Mouse (Mus musculus): ENCODE results near the gene Olfr826. TPM values are rescaled to one million over a fixed set of nuclear protein-coding genes. Genes with fewer than 3 reads are reported as not detected.
"Not testable (repeated sequence)": the region's sequence is repeated elsewhere in the genome, so short reads cannot be mapped to it uniquely, and the experiment has no call there.

Olfr826 gene
- total RNA-seq (2015; ENCODE audit: low replicate concordance) (not detected in 2 replicates), total RNA-seq (2017; ENCODE audit: low replicate concordance) (not detected in 2 replicates)

DNA sequence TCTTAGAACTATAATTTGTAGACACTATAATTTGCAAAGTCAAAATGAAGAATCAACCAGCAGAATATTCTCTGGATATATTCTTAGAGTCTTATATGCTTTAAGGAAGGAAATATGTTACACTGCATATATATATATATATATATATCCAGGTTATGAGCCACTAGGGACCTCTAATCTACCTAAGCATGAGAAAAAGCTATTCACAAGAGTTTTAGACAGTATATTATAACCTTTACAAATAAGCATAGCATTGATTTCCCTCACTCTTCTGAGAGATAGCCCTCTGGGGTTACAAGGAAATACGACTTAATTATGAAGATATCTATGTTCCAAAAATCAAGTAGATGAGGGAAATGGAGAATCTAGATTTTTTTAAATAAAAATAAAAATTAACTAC lies at the start of gene Olfr826:
Olfr826 (minus strand) TSS at position 101 of the 400 bp plus-strand sequence.
- no peak for ATAC-seq (replicated peaks; ENCODE audit: low FRiP score, poor library complexity, severe bottlenecking)

DNA sequence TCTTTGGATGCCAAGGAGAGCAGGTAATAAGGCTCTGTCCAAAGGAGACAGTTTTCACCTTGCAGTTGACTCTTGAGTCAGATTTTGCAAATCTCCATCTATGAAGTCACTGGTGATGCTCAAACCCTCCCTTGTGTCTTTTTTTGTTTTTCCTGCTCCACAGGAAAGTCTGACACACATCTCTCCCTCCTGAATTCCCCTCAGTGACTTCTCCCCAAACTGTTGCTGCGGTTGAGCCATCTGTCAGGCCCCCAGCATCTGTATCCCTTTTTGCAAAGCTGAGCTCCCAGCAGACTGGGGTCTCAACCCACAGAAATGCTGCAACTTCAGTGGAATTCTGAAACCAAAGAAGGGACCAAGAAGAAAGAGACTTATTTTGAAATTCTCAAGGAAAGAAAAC lies 48.1 kb upstream of the Olfr826 start:
- no peak for ATAC-seq (replicated peaks; ENCODE audit: low FRiP score, poor library complexity, severe bottlenecking)

DNA sequence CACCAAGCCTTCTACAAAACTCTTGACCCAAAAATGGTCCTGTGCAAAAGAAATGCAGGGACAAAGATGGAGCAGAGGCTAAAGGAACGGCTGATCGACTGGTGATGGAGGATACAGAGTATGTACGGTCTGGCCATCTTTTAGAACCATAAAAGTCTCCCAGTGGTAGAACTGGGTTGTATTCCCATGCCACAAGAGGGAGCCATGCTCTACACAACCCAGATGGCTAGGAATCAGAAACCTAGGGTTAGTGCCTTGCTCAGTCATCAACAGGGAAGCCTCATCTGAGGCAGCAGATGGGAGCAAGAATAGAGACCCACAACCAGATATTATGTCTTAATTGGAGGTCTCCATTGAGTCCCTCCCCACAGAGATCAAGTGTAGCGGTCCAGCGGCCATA lies 45.6 kb upstream of the Olfr826 start:
- ATAC-seq (replicated peaks; ENCODE audit: low FRiP score, poor library complexity, severe bottlenecking): no peak

DNA sequence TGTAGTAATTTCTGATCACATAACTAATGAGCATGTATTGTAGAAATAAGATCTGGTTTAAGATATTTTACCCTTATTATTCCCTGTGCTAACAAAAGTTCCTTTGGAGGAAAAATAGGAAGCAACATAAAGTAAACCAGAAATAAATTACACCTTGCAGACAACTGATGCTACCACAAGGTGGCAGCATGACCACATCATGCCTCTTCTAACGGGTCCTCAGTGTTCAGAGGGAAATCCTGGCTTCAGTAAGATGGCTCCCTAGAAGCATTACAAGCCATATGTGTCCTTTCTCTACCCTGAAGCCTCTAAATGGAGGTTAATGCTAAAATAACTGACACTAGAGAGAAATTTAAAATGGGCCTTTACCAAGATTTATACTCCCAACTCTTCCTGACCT lies 44.3 kb upstream of the Olfr826 start:
- peak; percentile 68 for ATAC-seq (replicated peaks; ENCODE audit: low FRiP score, poor library complexity, severe bottlenecking)

DNA sequence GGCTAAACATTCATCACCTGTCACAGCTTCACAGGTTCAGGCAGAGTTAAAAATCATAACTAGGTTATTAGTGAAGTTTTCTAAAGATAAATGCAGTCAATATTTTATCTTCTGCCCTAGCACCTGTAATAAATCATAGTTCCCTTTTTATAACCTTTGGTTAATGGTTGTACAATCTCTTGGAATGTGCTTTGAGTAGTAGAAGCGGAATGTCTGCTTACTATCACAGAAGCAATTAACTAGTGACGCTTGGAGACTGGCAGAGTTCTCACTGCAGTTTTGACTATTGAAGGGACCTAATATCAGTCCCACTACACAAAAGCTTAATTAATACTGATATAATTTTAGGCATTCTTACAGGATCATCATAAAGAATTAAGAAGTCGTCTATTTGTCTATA lies 41.0 kb upstream of the Olfr826 start:
- ATAC-seq (replicated peaks; ENCODE audit: low FRiP score, poor library complexity, severe bottlenecking): no peak

DNA sequence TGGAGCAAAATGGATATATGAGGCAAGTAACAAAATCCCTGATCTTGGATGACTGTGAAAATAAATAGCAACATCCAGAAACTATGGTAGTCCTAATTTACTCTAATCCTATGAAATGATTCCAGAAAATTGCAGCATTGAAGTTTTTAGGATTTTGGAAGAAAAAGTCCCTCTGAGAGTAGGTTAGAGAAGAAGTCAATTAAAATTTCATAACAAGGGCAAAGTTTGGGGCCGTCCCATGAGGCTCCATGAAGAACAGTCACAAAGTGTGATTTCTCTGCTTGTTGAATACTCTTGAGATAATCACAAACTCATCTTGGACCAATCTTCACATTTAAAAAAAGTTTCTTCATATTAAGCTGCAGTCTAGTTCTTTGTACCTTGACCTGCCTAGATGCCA lies 30.3 kb upstream of the Olfr826 start, which contains the start of gene Olfr827:
Olfr827 (minus strand) TSS at position 101 of the 400 bp plus-strand sequence.
- ATAC-seq (replicated peaks; ENCODE audit: low FRiP score, poor library complexity, severe bottlenecking): no peak

DNA sequence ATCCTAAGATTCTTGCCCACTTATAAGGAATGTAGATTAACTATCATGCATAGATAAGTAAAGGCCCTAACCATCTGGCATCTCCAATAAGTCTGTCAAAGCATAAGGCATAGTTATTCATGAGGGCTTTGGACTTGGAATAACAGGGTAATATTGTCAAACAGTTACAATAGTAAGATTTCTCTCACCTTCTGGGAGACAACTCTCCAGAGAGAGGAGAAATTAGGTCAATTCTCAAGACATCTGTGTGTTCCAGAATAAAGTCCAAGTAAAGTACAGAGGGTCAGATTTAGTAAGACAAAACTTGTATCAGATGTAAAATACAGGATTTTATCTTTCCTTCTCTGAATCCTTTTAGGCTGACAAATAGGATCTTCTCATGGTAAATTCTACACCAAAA lies 17.3 kb downstream of the Olfr826 start, which contains the start of gene Olfr825:
Olfr825 (minus strand) TSS at position 101 of the 400 bp plus-strand sequence.
- ATAC-seq (replicated peaks; ENCODE audit: low FRiP score, poor library complexity, severe bottlenecking): no peak

DNA sequence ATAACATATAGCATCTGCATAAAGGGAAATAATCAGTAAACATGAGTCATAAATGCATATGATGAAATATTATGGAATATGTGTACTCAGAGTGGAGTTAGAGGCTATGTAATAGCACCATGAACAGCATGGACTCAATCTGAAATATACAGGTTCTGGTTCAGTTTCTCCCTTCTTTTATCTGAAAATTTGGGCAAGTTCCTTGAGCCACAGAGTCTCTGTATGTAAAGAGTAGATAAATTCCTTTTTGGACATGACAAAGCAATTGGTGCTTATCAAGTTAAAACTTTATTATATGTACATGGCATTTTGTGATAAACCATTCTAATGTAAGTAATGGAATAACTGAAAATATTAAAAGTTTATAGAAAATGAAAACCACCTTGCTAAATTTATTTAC lies 18.8 kb downstream of the Olfr826 start:
- no peak for ATAC-seq (replicated peaks; ENCODE audit: low FRiP score, poor library complexity, severe bottlenecking)

DNA sequence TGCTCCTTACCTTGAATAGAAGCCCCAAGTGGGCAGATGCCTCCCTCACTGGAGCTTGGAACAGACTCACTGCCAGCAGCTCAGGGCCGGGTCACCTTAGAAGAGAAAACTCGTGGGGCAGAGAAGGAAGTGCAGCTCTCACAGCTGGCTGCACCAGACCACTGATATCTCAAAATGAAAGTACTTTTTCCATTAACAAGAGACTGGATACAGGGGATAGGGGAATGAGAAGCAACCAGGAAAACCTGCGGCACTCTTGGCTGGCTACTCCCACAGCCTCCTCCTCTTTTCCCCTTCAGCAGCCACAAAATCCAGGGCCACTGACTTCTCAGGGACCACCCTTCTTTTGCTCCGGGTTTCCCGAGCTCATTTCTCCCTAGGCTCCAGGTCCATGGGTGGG lies 39.9 kb downstream of the Olfr826 start:
- ATAC-seq (replicated peaks; ENCODE audit: low FRiP score, poor library complexity, severe bottlenecking): no peak

DNA sequence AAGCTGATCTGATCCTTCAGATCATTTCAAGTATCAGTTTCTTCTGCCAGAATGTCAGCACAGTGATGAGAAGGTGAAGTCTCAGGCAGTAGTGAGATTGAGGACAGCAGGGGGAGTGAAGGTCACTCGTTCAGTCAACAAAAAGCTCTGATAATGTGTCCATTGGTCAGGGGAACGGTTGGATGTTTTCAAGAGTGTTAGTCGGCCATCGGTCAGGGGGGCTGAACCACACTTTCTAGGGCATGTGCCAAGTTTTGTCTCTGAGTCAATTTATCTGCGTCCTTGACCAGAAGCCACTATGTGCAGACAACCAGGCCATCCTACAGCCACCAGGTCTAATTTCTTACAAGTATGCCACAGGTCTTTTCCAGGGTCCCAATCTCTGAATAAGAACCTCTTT lies 41.5 kb downstream of the Olfr826 start:
- not testable (repeated sequence) for ATAC-seq (replicated peaks; ENCODE audit: low FRiP score, poor library complexity, severe bottlenecking)

DNA sequence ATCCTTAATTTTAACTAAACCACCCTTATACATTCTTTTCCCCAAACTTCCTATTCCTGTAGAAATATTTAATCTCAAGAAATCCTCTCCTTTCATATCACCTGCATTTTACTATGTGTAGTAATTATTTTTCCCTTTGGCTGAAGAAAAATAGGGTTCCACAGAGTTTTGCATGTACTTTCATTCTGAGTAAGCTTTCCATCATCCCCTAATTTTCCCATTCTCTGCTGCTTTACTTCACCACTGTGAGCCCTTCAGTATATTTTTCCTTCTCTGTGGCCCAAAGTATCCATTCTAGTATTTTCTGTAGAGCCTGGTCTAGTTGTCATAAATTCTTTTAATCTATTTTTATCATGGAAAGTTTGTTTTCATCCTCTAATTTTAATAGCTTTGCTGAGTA lies 49.2 kb downstream of the Olfr826 start:
- no peak for ATAC-seq (replicated peaks; ENCODE audit: low FRiP score, poor library complexity, severe bottlenecking)

DNA sequence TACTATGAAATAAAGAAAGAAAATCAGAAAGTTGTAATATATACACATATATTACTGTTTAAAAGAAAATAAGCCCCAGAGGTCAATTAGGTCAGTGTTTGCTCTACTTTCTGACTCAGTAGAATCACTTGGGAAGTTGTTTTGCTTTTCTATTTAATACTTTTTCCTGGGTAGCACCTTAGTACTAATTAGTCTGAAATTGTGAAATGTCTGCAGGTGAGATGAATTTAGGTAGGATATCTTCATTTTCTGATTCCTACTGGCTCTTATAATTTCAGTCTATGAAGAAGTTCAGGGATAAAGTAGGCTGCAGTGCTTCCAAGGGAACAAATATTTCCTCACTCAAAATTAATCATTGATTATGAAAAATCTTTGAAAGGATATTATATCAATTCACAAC lies 54.1 kb downstream of the Olfr826 start, which contains the start of gene Olfr824:
Olfr824 (minus strand) TSS at position 101 of the 400 bp plus-strand sequence.
- ATAC-seq (replicated peaks; ENCODE audit: low FRiP score, poor library complexity, severe bottlenecking): not testable (repeated sequence)

Other genes starting within 250 kb of the Olfr826 start
- gene Olfr818, start 235.1 kb downstream of the Olfr826 start, total RNA-seq (2015; ENCODE audit: low replicate concordance): not detected in 2 replicates
- gene Olfr818, start 235.1 kb downstream of the Olfr826 start, total RNA-seq (2017; ENCODE audit: low replicate concordance): 3.1 TPM in 1 of 2 replicates, not detected in the other
- not detected in 2 replicates for gene Olfr819, start 216.9 kb downstream of the Olfr826 start, total RNA-seq (2015; ENCODE audit: low replicate concordance)
- gene Olfr819, start 216.9 kb downstream of the Olfr826 start, total RNA-seq (2017; ENCODE audit: low replicate concordance): not detected in 2 replicates
- gene Olfr247, start 208.0 kb downstream of the Olfr826 start, total RNA-seq (2015; ENCODE audit: low replicate concordance): not detected in 2 replicates
- gene Olfr247, start 208.0 kb downstream of the Olfr826 start, total RNA-seq (2017; ENCODE audit: low replicate concordance): 0.85 TPM in 1 of 2 replicates, not detected in the other
- gene Gm10310, start 199.1 kb downstream of the Olfr826 start, total RNA-seq (2015; ENCODE audit: low replicate concordance): not detected in 2 replicates
- gene Gm10310, start 199.1 kb downstream of the Olfr826 start, total RNA-seq (2017; ENCODE audit: low replicate concordance): 0.84 TPM in 1 of 2 replicates, not detected in the other
- not detected in 2 replicates for gene Olfr820, start 171.6 kb downstream of the Olfr826 start, total RNA-seq (2015; ENCODE audit: low replicate concordance)
- gene Olfr820, start 171.6 kb downstream of the Olfr826 start, total RNA-seq (2017; ENCODE audit: low replicate concordance): not detected in 2 replicates
- gene Olfr821, start 153.8 kb downstream of the Olfr826 start, total RNA-seq (2015; ENCODE audit: low replicate concordance): not detected in 2 replicates
- not detected in 2 replicates for gene Olfr821, start 153.8 kb downstream of the Olfr826 start, total RNA-seq (2017; ENCODE audit: low replicate concordance)
- not detected in 2 replicates for gene Olfr822, start 113.0 kb downstream of the Olfr826 start, total RNA-seq (2015; ENCODE audit: low replicate concordance)
- gene Olfr822, start 113.0 kb downstream of the Olfr826 start, total RNA-seq (2017; ENCODE audit: low replicate concordance): not detected in 2 replicates
- gene Olfr823, start 68.8 kb downstream of the Olfr826 start, total RNA-seq (2015; ENCODE audit: low replicate concordance): not detected in 2 replicates
- gene Olfr823, start 68.8 kb downstream of the Olfr826 start, total RNA-seq (2017; ENCODE audit: low replicate concordance): not detected in 2 replicates
- gene Olfr824, start 54.2 kb downstream of the Olfr826 start, total RNA-seq (2015; ENCODE audit: low replicate concordance): not detected in 2 replicates
- gene Olfr824, start 54.2 kb downstream of the Olfr826 start, total RNA-seq (2017; ENCODE audit: low replicate concordance): not detected in 2 replicates
- gene Olfr825, start 17.4 kb downstream of the Olfr826 start, total RNA-seq (2015; ENCODE audit: low replicate concordance): not detected in 2 replicates
- not detected in 2 replicates for gene Olfr825, start 17.4 kb downstream of the Olfr826 start, total RNA-seq (2017; ENCODE audit: low replicate concordance)
- gene Olfr827, start 30.2 kb upstream of the Olfr826 start, total RNA-seq (2015; ENCODE audit: low replicate concordance): not detected in 2 replicates
- not detected in 2 replicates for gene Olfr827, start 30.2 kb upstream of the Olfr826 start, total RNA-seq (2017; ENCODE audit: low replicate concordance)
- gene Neurod4, start 96.1 kb upstream of the Olfr826 start, total RNA-seq (2015; ENCODE audit: low replicate concordance): not detected in 2 replicates
- not detected in 2 replicates for gene Neurod4, start 96.1 kb upstream of the Olfr826 start, total RNA-seq (2017; ENCODE audit: low replicate concordance)
- 0.77 and 2.7 TPM in 2 replicates for gene Tespa1, start 138.7 kb upstream of the Olfr826 start, total RNA-seq (2015; ENCODE audit: low replicate concordance)
- gene Tespa1, start 138.7 kb upstream of the Olfr826 start, total RNA-seq (2017; ENCODE audit: low replicate concordance): 2.5 and 3.2 TPM in 2 replicates
- not detected in 2 replicates for gene Vmn2r84, start 210.1 kb upstream of the Olfr826 start, total RNA-seq (2015; ENCODE audit: low replicate concordance)
- gene Vmn2r84, start 210.1 kb upstream of the Olfr826 start, total RNA-seq (2017; ENCODE audit: low replicate concordance): 0.17 TPM in 1 of 2 replicates, not detected in the other
- not detected in 2 replicates for gene Vmn2r85, start 245.5 kb upstream of the Olfr826 start, total RNA-seq (2015; ENCODE audit: low replicate concordance)
- not detected in 2 replicates for gene Vmn2r85, start 245.5 kb upstream of the Olfr826 start, total RNA-seq (2017; ENCODE audit: low replicate concordance)

Data from erythroblast, adult 5-6 weeks (primary cell).